Mouse (Mus musculus) embryonic fibroblast, embryonic 13.5 days (primary cell): ENCODE results near the gene Gm48552.

Experiments used
- CTCF ChIP-seq: IDR thresholded peaks from 2 replicates; pipeline ENCODE4 v1.5.1; 2011; ENCODE audit warnings: mild to moderate bottlenecking, control low read depth, low read length, moderate library complexity, borderline replicate concordance; ENCODE audit not compliant: insufficient read depth
- POLR2A ChIP-seq: IDR thresholded peaks from 2 replicates; pipeline ENCODE4 v1.6.1; 2011; ENCODE audit warnings: low read depth, mild to moderate bottlenecking, control low read depth, low read length, moderate library complexity

GRCm38 (mm10) chr10:81432868-81433262 is 44.1 kb downstream of the Gm48552 start:
- no peak for TF ChIP-seq CTCF
- no peak for TF ChIP-seq POLR2A
